Mouse (Mus musculus) lung, postnatal 36 days (tissue): ENCODE measurements at regions not wholly inside any gene's neighbourhood (a gene's known extent, or its start where the extent isn't known, plus 50 kb on each side); places are given as distances from the start of the nearest gene placed in this dataset.

ENCODE experiments used
- DNase-seq: peaks from one replicate; pipeline ENCODE4 v3.0.0; 2022; ENCODE audit warnings: mixed read lengths

DNA sequence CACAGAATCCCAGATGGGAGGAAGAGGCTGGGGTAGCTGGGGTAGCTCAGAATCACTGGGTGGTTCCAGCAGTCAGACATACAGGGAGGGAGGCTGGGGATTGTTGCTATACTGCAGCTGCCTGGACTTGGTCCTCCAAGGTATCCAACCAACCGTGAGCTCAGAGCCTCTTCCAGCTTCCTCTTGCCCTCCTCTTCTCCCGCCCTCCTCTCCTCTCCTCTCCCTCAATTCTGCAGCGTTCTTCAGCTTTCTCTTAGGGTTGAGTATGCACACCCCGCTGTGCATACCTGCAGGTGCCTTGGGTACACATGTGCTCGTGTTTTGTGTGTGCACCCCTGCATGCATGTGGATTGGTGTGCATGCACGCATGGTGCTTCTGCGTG, 81.6 kb downstream of the Cstad start:
- DNase-seq: no peak

DNA sequence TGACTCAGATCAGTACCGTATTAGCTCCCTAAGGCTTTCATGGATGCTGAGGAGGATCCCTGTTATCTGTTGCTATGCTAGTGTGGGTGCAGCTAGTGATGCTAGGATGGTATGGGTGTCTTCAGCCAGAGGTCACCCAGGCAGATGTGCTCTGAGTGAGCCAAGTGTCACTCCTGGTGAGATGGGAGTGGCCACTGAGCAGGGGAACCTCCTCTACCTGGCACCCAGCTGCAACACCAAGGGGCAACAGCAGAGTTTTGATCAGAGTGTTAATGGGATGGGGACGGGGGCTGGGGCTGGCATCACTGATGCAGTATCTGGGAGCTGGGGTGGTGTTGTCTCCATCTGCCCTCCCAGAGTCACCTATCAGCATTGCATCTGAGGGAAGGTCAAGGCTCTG, 81.0 kb downstream of the Cstad start:
- DNase-seq: no peak

DNA sequence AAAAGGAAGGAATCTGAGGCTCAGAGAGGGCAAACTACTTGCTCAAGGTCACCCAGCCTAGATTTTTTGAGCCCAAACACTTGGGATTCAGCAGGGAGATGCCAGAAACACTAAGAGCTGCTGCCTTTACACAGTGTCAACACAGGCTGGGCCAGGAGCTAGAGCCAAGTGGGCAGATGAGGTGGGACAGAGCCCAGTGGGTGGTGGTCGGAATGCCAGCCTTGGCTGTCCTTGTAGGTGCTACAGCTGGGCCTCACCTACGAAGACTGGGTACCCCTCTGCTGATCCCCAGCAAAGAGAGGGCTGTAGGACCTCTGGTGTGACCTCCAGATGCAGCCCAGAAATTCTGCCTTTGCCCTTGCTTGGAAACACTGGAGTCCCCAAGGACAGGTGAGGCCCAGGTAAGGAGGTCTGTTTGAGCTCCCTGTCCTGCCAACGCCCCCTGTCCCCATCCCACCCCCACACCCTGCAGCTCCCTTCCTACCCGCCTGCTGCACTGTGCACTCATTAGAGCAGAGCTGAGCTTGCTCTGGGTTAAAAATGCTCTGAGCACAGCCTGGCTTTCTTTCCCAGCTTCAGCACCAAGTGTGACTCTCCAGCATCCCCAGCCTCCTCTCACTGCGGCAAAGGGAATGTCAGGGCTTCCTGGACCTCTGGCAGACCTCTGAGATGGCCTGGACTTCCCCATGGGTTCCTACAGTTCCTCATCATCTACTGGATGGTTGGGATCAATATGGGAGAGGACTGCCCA, 76.2 kb downstream of the Cstad start:
- no peak for DNase-seq

GRCm38 (mm10) chr2:30667468-30667867, 72.6 kb downstream of the Cstad start:
- peak; percentile 34 for DNase-seq

DNA sequence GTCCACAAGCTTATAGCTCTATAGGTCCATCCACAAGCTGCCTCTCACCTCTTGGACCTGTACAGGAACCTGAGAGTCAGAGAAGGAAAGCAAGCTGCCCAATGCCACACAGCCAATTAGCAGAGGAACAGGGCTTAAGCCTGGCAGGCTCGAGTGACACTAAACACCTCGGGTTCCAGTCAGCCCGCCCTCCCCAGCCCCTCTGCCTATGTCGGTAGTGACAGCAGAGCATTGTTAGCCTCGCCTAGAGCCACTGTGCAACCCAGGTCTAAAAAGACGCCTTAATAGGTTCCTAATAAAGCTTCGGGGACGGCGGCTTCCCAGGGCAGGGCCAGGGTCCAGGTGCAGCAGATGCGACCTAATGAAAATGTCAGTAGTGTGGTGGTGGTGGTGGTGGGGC, 66.3 kb downstream of the Cstad start:
- DNase-seq: no peak

DNA sequence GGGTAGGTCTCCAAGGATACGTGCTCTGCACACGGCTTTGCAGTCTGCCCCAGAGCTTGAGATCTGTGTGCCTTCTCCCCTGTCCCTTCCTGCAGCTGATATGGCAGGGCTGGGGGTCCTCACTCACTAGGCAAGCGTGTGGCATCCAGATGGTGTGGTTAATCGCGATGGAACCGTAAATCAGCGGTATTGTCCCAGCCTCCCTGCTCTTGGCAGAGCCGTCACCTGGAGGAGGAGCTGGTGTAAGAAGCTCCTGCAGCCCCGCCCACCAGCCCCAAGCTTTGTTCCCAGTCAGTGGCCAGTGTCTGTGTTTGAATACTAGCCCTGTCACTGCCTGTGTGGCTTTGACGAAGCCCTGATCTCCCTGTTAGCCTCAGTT, 65.8 kb downstream of the Cstad start:
- DNase-seq: no peak

DNA sequence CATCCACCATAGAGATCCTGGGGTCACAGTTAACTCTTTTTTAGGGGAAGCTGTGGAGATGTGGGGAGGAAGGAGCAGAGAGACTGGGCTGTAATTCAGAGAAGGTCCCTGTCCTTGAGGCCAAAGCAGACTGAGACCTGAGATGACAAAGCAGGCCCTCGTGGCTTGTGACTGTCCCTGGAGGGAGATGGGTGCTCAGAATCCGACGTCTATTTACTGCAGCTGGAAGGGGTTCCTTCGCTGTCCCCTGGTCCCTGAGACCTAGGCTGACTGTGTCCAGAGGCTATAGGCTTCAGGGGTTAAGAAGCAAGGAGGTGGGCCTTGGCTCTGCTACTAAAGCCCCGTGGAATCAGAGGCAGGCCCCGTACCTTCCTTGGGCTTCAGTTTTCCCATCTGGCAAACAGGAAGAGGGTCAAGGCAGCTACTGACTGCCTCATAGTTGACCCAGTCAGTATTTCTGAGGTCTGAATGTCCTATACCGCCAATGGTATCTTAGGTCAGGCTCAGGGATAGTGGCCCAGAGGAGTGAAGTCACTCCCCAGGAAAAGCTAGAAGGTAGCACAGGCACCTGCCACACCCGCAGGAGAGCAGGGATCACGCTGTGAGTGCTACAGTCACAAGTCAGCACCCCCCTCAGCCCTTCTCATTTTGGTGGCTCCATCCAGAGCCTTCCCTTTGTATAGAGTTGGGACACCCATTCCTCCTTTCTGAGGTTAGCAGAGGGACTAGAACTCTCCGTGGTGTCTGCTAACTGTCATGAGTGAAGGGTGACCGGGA, 65.2 kb downstream of the Cstad start:
- DNase-seq: no peak

DNA sequence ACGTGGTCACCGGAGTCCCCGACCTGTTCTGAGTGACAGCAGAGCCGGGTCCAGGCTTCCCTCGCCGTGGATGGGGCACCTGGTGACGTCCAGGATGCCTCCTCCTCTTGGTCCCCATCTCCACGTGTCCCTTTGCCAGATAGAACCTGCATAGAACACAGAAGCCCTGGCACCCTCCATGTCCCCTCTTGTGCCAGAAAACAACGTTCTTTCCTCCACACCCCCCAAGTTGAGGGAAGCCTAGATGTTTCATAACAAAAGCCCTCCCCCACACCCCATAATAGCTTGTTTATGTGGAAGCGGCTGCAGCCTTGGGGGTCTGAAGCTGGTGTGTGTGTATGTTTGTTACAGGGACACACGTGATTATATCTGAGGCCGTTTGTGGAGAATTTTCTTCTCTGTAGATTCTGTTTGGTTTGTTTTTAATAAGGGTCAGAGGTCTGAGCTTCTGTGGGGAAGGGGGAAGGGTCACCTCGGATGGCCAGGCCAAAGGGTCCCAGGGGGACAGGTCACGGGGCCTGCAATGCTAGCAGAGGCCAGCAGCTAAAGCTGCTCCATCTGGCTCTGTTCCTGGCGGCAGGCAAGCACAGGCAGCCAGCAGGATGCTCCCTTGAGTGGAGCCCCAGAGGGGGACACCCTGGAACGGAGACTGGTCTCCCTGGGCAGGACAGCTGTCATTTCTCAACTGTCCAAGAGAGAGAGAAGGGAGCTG, 64.2 kb downstream of the Cstad start:
- peak; percentile 80 for DNase-seq
